Mouse (Mus musculus) intestine, embryonic 14.5 days (tissue): ENCODE data around the gene Kif16b. TPM values are rescaled to one million over a fixed set of nuclear protein-coding genes. Genes with fewer than 3 reads are reported as not detected.

Experiments used
- ATAC-seq: fragments of 200-750 bp; cut with Nextera tagmentation; replicated peaks from 2 replicates; pipeline ENCODE4 v1.8.0; 2017; ENCODE audit warnings: low read depth, moderate number of reproducible peaks, moderate TSS enrichment, moderate library complexity; ENCODE audit not compliant: low FRiP score, low TSS enrichment
- DNase-seq: peaks from one replicate; pipeline ENCODE4 v3.0.0-alpha.2; 2018; ENCODE audit warnings: low spot score
- H3K27ac ChIP-seq: fragments of 300-500 bp; sonication (generic); 2 replicates; pipeline ENCODE4 v1.5.1; 2014; ENCODE audit warnings: low read depth, mild to moderate bottlenecking, control low read depth
- H3K27me3 ChIP-seq: fragments of 300-500 bp; sonication (generic); replicated peaks from 2 replicates; pipeline ENCODE4 v1.6.1; 2014; ENCODE audit warnings: low read length, control low read depth; ENCODE audit not compliant: control insufficient read depth, insufficient read depth
- H3K36me3 ChIP-seq: fragments of 300-500 bp; sonication (generic); 2 replicates; pipeline ENCODE4 v1.6.1; 2014; ENCODE audit warnings: low read length, control low read depth; ENCODE audit not compliant: control insufficient read depth, insufficient read depth
- H3K4me1 ChIP-seq: fragments of 300-500 bp; sonication (generic); replicated peaks from 2 replicates; pipeline ENCODE4 v1.6.1; 2014; ENCODE audit warnings: low read length, control low read depth, mixed read lengths; ENCODE audit not compliant: control insufficient read depth, insufficient read depth
- H3K4me2 ChIP-seq: fragments of 300-500 bp; sonication (generic); 2 replicates; pipeline ENCODE4 v1.6.1; 2014; ENCODE audit warnings: low read length
- H3K4me3 ChIP-seq: fragments of 300-500 bp; sonication (generic); 2 replicates; pipeline ENCODE4 v1.5.1; 2014; ENCODE audit warnings: low read depth, low read length, control low read depth, mixed read lengths
- H3K9ac ChIP-seq: fragments of 300-500 bp; sonication (generic); 2 replicates; pipeline ENCODE4 v1.6.1; 2014; ENCODE audit warnings: mild to moderate bottlenecking, low read length
- H3K9me3 ChIP-seq: fragments of 300-500 bp; sonication (generic); 2 replicates; pipeline ENCODE4 v1.6.1; 2016; ENCODE audit warnings: low read length, control low read depth; ENCODE audit not compliant: control insufficient read depth
- WGBS: fragments of 180-500 bp; shearing (Covaris S2); extraction: QIAGEN DNeasy Blood & Tissue Kit; methylation state at CpG from one replicate; pipeline ENCODE4 v1.1.7; 2014; 5-methylcytosine and 5-hydroxymethylcytosine counted together
- polyA plus RNA-seq: library from polyadenylated mRNA; unstranded; fragments of >200 nt; fragmentation: Nextera tagmentation; extraction: Ambion mirVana; gene quantifications from 2 replicates; pipeline ENCODE4 v1.2.1, GENCODE M21; 2014

Kif16b gene
- polyA plus RNA-seq, 1 experiment from 2014 or later = 12.7 TPM

DNA sequence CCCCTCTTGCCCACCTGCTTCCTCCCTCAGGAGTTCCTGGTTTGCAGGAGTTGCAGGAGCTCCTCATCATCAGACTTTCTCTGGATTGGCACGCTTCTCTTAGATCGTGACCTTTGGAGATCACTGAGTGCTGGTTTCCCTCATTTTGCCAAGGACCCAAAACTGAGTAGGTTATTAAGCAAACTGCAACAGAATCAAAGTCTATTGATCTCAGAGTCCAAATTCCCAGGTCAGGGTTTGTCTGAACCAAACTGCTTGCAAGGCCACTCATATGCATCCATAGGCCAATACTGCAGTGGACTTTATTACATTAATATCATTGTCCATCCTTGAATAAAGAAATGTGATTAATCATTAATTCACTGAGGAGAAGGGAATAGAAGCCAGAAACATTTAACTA lies 211.8 kb downstream of the Kif16b start:
- 86% methylated on average over 2 of the region's 2 CpGs for WGBS
- Histone ChIP-seq H3K27ac (no peak overlapping the region), H3K4me3 (no peak overlapping the region), H3K9me3 (no peaks in the 10 kb centered on the region), H3K27me3 (no peaks in the 10 kb centered on the region), H3K9ac (no peak overlapping the region), H3K4me1 (no peaks in the 10 kb centered on the region), H3K4me2 (no peak overlapping the region), H3K36me3 (no peaks in the 10 kb centered on the region)
- no peak for ATAC-seq
- peak; percentile 13 for DNase-seq

DNA sequence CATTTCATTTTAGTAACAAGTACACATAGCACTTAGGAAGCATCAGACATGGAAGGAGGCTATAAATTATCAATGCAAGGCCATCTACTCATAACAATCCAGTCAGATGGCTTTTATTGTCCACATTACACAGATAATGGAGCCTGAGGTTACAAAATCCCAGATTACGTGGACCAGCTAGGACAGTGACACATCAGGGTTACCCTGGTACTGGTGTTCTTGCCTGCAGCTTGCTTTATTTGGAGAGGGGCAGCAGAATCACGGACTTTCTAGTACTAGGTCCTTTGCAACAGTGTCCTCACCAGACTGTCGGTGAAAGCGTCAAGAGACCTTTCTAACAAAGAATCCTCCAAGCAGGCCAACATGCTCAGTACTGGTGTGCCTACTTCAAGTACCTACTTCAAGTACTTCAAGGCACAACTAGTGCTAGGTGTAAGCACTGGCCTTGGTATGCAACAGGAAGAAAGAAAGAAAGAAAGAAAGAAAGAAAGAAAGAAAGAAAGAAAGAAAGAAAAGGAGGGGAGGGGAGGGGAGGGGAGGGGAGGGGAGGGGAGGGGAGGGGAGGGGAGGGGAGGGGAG lies 213.3 kb downstream of the Kif16b start:
- no peak overlapping the region for H3K4me3 ChIP-seq
- no peak overlapping the region for H3K4me2 ChIP-seq
- H3K27ac ChIP-seq = no peak overlapping the region
- no peaks in the 10 kb centered on the region for H3K36me3 ChIP-seq
- H3K27me3 ChIP-seq = no peaks in the 10 kb centered on the region
- DNase-seq = no peak
- no peaks in the 10 kb centered on the region for H3K4me1 ChIP-seq
- H3K9ac ChIP-seq = no peak overlapping the region
- no peaks in the 10 kb centered on the region for H3K9me3 ChIP-seq
- 85% methylated on average over 4 of the region's 4 CpGs for WGBS
- ATAC-seq = no peak

DNA sequence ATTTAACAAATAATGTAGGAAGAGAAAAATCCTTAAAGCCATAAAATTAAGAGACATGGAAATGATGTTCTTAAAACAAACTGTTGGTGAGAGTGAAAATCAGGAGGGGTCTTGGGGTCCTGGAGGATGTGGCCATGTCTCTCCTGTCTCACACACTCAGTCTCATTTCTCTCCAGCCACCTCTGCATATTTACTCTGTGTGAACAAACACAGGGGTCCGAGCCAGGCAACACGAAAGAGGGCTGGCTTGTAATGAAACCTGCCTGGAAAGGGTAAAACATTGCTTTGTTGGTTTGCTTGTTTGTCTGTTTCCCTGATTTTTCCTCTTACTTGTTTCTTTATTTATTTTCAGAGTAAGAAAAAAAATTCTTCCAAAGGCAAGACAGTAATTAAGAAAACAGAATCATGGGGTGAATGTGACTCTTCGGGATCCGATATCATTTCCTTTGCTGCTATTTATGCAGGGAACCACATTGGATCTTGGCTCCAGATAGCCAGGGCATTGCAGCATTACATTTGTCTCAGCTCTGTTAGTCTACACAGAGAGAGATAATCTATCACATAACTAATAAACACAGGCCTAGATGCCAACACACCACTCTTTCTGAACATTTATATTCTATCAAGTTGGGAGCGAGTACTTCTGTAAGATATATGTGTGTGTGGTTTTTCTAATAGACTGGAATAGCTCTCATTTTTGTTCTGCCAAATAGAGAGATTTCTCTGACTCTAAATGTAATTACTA lies 218.2 kb downstream of the Kif16b start:
- no peak overlapping the region for H3K9ac ChIP-seq
- no peak overlapping the region for H3K4me2 ChIP-seq
- H3K27ac ChIP-seq = no peak overlapping the region
- H3K4me1 ChIP-seq = 0 out of 2 replicates have a peak, but pooled peaks cover 5% of the 10 kb centered on the region
- 55% methylated on average over 5 of the region's 5 CpGs for WGBS
- H3K27me3 ChIP-seq = no peaks in the 10 kb centered on the region
- DNase-seq (no peak), ATAC-seq (no peak)
- H3K4me3 ChIP-seq = no peak overlapping the region
- H3K36me3 ChIP-seq = no peaks in the 10 kb centered on the region
- no peaks in the 10 kb centered on the region for H3K9me3 ChIP-seq

DNA sequence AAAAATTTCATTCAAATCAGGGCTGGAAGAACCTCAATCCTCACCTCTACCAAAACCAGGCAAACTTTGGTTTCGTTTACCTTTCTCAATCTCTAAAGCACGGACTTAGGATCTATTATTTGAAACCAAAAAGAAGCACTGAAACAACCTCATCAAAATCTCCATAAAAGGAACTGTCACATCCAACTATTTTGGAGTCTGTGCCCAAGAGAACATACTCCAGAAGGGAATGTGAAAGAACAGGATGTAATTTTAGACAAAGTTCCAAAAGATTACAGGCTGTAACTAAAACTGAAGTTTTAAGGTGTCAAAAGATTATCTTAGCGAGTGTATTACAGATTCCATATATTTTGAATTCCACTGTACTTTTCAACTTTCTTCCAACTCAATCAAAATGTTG lies 232.9 kb downstream of the Kif16b start:
- no peak overlapping the region for H3K4me2 ChIP-seq
- no peak for DNase-seq
- no peak overlapping the region for H3K4me3 ChIP-seq
- no peaks in the 10 kb centered on the region for H3K27me3 ChIP-seq
- no peak for ATAC-seq
- H3K27ac ChIP-seq = no peak overlapping the region
- H3K4me1 ChIP-seq = no peaks in the 10 kb centered on the region
- 0 out of 2 replicates have a peak, but pooled peaks cover 4% of the 10 kb centered on the region for H3K36me3 ChIP-seq
- no peak overlapping the region for H3K9ac ChIP-seq
- H3K9me3 ChIP-seq = no peaks in the 10 kb centered on the region
- 87% methylated on average over 3 of the region's 3 CpGs for WGBS

DNA sequence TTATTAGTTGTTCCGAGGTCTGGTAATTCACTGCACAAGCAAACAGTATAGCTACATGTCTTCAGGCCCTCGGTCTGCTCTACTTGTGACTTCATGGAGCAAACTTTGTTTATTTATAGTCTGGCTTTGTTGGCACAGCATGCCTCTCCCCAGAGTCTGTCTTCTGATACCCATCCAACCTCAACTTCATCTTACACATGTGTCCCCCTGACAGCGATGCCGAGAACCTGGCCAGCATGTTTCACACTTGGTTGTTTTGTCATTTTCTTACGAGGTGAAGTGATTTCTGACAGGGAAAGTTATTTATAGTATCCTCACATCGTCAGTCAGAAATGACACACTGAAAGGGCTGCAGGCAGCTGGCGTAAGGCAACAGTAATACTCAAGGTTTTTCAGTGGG lies 249.7 kb downstream of the Kif16b start:
- H3K27me3 ChIP-seq = no peaks in the 10 kb centered on the region
- no peak overlapping the region for H3K4me3 ChIP-seq

DNA sequence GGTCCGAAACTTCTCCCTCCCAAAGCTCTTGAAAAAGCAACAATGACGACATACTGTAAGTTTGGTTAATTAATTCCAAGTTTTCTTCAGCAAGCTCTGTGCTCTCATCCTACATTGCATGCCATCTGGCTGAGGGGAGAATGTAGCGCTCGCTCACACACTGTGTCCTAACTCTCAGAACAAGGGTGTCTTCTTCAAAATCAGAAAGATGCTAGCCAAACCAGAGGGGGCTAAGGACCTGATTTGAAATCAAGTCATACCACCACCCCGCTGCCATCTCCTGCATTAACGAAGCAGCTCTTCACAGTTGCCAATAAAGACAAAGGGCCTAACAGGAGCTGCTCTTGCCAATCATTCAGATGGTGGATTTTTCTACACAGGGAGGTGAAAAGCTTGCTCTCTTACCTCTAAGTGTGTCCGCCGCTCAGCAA lies 253.3 kb downstream of the Kif16b start:
- 93% methylated on average over 8 of the region's 8 CpGs for WGBS
- no peaks in the 10 kb centered on the region for H3K4me1 ChIP-seq
- H3K27me3 ChIP-seq = no peaks in the 10 kb centered on the region
- no peak overlapping the region for H3K4me2 ChIP-seq
- H3K4me3 ChIP-seq = no peak overlapping the region
- DNase-seq (no peak), ATAC-seq (no peak)
- no peak overlapping the region for H3K27ac ChIP-seq
- no peak overlapping the region for H3K9ac ChIP-seq
- no peaks in the 10 kb centered on the region for H3K36me3 ChIP-seq
- H3K9me3 ChIP-seq = no peaks in the 10 kb centered on the region

More for the DNA sequence above, 249.7 kb downstream of the Kif16b start:
- no peaks in the 10 kb centered on the region for H3K4me1 ChIP-seq
- 59% methylated on average over 7 of the region's 7 CpGs for WGBS
- no peak overlapping the region for H3K4me2 ChIP-seq
- H3K36me3 ChIP-seq = no peaks in the 10 kb centered on the region
- no peaks in the 10 kb centered on the region for H3K9me3 ChIP-seq
- ATAC-seq (no peak), DNase-seq (no peak)
- H3K27ac ChIP-seq = no peak overlapping the region
- H3K9ac ChIP-seq = no peak overlapping the region

DNA sequence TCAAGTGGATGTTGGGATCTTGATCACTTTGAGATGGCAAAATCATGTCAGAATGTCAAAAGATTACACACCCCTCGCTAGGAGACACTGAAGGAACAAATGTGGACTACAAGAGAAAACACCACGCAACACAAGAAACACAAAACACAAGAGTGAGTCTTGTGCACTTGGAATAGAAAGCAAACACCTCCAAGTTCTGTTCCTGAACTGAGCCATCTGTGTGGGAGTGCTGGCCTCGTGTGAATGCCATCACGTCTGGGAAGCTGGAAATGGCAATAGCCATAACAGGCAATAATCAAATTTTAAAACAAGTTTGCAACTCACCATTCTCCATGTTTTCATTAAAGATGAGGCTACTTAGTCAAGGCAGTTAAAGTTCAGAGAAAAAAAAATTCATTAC lies 254.5 kb downstream of the Kif16b start:
- Histone ChIP-seq H3K4me2 (no peak overlapping the region), H3K9ac (no peak overlapping the region), H3K4me1 (no peaks in the 10 kb centered on the region), H3K27ac (no peak overlapping the region), H3K27me3 (no peaks in the 10 kb centered on the region), H3K9me3 (no peaks in the 10 kb centered on the region), H3K4me3 (no peak overlapping the region), H3K36me3 (no peaks in the 10 kb centered on the region)
- 88% methylated on average over 4 of the region's 4 CpGs for WGBS
- no peak for ATAC-seq
- DNase-seq = no peak

DNA sequence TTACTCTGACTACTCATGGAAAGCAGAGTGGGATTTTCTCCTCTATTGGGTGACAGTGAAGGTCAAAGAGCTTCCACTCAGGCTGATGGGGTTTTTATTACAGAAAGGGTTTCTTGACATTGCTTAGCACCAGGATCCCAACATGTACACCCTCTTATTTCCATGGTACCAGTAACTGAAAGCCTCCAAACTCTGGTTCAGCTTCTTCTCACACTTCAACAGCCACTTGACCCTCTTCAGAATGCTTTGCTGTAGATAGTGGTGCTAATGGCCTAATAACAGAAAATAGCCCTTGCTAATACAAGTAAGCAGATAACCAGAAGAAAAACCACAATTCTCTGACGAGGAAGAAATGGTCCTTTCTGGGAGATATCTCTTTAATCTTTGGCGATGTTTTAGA lies 259.6 kb downstream of the Kif16b start:
- WGBS = 84% methylated on average over 2 of the region's 2 CpGs
- Histone ChIP-seq H3K4me2 (no peak overlapping the region), H3K4me3 (no peak overlapping the region), H3K36me3 (no peaks in the 10 kb centered on the region), H3K9me3 (no peaks in the 10 kb centered on the region), H3K27ac (no peak overlapping the region), H3K27me3 (no peaks in the 10 kb centered on the region), H3K4me1 (no peaks in the 10 kb centered on the region), H3K9ac (no peak overlapping the region)
- ATAC-seq (no peak), DNase-seq (no peak)
